Mouse (Mus musculus): Measurements from ENCODE around the gene Plcl2. TPM values are rescaled to one million over a fixed set of nuclear protein-coding genes. Genes with fewer than 3 reads are reported as not detected.
"Not testable (repeated sequence)": the region's sequence is repeated elsewhere in the genome, so short reads cannot be mapped to it uniquely, and the experiment has no call there.

Plcl2 gene
- polyA plus RNA-seq, 1 experiment from 2014 or later, result not detected

DNA sequence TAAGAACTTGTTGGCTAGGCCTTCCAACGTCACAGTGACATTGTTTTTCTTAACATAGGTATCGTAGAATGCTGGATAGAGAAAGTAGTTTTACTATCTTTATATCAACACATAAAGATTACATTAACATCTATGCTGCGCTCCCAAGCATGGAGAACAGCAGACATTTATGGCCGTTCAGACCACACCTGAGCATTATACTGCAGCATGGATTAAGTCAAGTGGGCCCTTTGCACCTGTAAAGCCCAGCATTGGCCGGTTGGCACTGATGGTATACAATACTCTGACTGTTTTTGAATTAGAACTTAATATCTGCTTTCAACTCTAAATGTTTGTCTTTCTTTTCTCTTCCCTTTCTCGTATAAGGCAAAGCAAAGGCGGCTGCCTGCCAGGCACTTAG is 4.8 kb downstream of the Plcl2 start:
- ATAC-seq (no peak), DNase-seq (ENCODE audit: low read depth, low spot score) (no peak)
- TF ChIP-seq CTCF (IDR thresholded peaks at IDR 0.05), result no peak
- CTCF ChIA-PET, result no interaction called here
- H3K27me3 ChIP-seq, result peaks cover 19% of the 10 kb centered on the region
- in situ Hi-C loops (cut with MboI; ENCODE audit: low pct_unique_long_range_greater_than_20kb), result no loop called here
- POLR2A ChIA-PET, result no interaction called here

DNA sequence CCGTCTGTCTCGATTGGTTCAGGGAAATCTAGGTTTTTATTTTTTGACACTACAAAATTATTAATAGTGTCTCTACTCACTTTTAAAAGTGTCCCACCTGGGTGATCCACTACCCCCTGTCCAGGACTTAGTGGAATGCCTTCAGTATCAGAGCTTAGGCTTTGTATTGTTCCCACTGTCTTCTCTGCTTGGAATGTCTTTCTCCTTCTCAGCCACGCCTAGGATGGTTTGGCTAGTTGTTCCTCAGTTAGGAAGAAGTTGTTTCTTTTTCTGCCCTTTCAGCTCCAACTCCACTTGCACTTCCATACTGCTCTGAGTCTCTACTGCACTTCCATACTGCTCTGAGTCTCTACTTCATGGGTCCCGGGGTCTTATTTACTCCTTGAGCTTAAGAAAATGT is 6.7 kb downstream of the Plcl2 start:
- H3K27me3 ChIP-seq, result peaks cover 17% of the 10 kb centered on the region
- CTCF ChIA-PET, result no interaction called here
- DNase-seq (ENCODE audit: low read depth, low spot score) (no peak), ATAC-seq (no peak)
- POLR2A ChIA-PET, result interaction anchor here (0.6 kb wide), 1 partner anchor 574 kb away, joined by 4 read pairs; no protein-coding TSS in a partner anchor
- in situ Hi-C loops (cut with MboI; ENCODE audit: low pct_unique_long_range_greater_than_20kb), result no loop called here
- TF ChIP-seq CTCF (IDR thresholded peaks at IDR 0.05), result no peak

DNA sequence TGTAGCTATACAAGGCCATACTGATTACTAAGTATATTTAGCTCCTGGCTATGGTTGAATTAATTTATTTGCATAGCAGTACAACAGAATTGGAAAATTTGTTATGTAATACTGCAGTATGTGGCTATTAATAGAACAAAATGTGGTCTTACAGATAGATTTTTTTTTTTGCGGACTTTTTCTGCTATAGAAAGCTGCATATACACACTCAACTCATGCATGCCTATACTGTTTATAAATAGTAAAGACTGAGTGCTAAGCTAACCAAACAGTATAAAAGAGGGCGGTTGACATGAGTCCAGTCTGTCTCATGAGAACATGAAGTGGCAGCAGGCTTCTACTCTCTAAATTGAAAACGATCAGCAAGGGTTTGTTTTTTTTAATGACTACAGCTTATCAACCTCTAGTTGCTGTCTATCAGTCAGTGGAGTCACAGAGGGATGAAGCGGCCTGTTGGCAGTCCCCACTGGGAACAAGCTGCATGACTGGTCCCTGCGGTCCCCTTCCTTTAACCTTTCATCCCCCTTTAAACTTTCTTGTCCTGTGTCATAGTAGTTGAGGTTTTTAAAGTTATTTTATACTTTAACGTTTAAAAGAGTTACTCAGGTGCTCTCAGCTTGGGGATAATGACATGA is 8.7 kb downstream of the Plcl2 start:
- no peak for TF ChIP-seq CTCF (IDR thresholded peaks at IDR 0.05)
- CTCF ChIA-PET, result no interaction called here
- DNase-seq (ENCODE audit: low read depth, low spot score), result no peak
- in situ Hi-C loops (cut with MboI; ENCODE audit: low pct_unique_long_range_greater_than_20kb), result no loop called here
- no peak for ATAC-seq
- POLR2A ChIA-PET, result no interaction called here
- H3K27me3 ChIP-seq, result peaks cover 17% of the 10 kb centered on the region

DNA sequence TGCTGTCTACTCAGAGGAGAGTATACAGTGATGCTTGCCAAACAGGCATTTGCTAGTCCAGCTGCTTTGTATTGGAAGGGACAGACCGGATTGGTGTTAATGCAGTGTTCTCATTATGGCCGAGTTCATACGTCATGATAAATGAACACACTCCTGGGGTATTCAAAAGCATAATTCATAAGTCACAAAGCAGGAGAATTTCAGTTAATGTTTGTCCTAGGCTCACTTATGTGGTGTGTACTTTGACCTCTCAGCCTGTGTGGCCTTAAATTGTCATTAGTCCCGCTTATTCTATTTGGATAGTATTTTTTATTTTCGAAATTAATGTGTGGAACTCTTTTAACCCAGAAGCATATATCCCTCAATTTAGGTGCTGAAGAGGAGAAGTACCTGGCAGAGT is 10.4 kb downstream of the Plcl2 start:
- in situ Hi-C loops (cut with MboI; ENCODE audit: low pct_unique_long_range_greater_than_20kb), result no loop called here
- TF ChIP-seq CTCF (IDR thresholded peaks at IDR 0.05), result no peak
- no peak for DNase-seq (ENCODE audit: low read depth, low spot score)
- ATAC-seq, result no peak
- ChIA-PET POLR2A (no interaction called here), CTCF (no interaction called here)
- H3K27me3 ChIP-seq, result peaks cover 17% of the 10 kb centered on the region

DNA sequence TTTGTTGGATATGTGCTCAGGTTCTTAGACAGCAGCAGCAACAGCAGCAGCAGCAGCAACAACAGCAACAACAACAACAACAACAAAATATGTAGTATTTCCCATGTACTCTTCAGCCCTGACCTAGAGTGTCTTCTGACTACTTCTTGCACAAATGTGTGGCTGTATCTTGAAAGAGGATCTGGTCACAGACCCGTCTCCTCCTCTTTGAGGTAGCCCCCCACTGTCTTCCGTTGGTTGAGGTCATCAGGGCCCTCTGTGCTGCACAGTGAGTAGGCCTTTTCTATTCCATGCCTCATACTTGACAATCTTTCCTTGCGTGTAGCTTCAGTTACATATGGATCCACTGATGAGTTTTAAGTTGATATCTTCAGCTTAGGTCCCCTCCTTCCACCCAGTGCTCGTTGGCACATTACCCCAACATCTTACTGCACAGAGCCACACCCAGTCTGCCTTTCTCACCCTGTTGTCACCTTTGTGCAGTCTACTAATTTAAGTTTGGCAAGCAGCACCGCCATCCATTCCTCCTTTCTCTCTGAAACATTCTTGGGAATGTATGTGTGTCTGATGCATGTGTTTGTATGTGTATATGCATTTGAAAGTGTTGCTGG is 13.4 kb downstream of the Plcl2 start:
- no peak for DNase-seq (ENCODE audit: low read depth, low spot score)
- H3K27me3 ChIP-seq, result peaks cover 10% of the 10 kb centered on the region
- POLR2A ChIA-PET, result no interaction called here
- no peak for TF ChIP-seq CTCF (IDR thresholded peaks at IDR 0.05)
- in situ Hi-C loops (cut with MboI; ENCODE audit: low pct_unique_long_range_greater_than_20kb), result no loop called here
- CTCF ChIA-PET, result no interaction called here
- no peak for ATAC-seq

DNA sequence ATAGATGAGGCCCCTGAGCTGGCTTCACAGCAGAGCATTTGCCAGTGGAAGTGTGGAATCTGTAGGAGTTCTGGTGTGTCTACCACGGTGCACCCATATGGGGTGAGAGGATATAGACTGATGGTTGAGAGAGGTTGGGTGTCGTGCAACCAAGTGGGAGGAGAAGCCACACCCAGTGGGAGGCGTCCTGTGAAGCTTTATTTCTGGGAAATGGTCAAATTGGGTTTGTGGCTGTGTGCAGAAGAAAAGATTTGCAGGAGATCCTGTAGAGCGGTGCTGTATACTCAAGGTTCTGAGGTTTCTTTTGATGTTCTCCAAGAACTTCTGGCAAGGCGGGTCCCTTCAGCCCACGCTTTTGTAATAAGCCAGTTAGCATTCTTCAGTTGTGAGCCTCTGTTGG is 15.8 kb downstream of the Plcl2 start:
- ChIA-PET POLR2A (no interaction called here), CTCF (no interaction called here)
- TF ChIP-seq CTCF (IDR thresholded peaks at IDR 0.05), result no peak
- DNase-seq (ENCODE audit: low read depth, low spot score) (no peak), ATAC-seq (no peak)
- no peaks in the 10 kb centered on the region for H3K27me3 ChIP-seq
- in situ Hi-C loops (cut with MboI; ENCODE audit: low pct_unique_long_range_greater_than_20kb), result no loop called here

DNA sequence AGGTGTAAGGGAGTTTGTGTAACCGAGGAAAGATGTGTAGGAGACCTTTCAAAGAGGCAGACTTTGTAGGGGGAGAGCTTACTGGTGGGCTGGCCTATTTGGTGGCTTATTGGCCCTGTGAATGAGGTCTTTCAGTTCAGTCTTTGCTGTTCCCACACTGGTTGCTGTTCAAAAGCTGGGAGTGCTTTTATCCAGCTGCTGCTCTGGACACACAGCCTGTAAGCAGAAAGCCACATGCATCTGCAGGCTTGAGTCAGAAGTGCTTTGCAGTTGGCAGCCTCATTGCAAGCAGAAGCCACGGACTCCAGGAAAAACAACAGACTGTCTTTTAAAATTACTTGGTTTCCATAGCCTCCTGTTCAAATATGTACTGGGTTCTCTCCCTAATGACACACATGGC is 16.6 kb downstream of the Plcl2 start:
- in situ Hi-C loops (cut with MboI; ENCODE audit: low pct_unique_long_range_greater_than_20kb), result no loop called here
- no peaks in the 10 kb centered on the region for H3K27me3 ChIP-seq
- no peak for ATAC-seq
- ChIA-PET CTCF (no interaction called here), POLR2A (no interaction called here)
- TF ChIP-seq CTCF (IDR thresholded peaks at IDR 0.05), result no peak
- no peak for DNase-seq (ENCODE audit: low read depth, low spot score)

DNA sequence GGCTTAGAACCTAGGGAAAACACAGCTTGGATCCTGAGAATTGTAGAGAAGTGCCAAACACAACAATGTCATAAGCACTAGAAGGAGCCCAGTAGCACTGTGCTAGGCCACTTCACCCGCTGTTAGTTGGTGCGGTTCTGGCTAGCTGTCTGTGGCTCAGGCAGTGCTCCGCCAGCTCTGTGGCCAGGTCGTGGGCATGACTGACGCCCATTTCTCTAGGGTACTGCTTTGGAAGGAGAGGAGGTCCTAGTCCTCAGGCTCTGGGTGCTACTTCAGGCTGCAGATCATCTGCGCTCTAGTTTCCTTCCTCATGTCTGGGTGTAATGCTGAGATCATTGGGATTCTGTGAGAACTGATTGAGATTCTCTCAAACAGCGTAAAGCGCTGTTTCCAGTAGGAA is 20.9 kb downstream of the Plcl2 start:
- ATAC-seq, result no peak
- H3K27me3 ChIP-seq, result no peaks in the 10 kb centered on the region
- no peak for DNase-seq (ENCODE audit: low read depth, low spot score)
- in situ Hi-C loops (cut with MboI; ENCODE audit: low pct_unique_long_range_greater_than_20kb), result no loop called here
- POLR2A ChIA-PET, result no interaction called here
- CTCF ChIA-PET, result no interaction called here
- no peak for TF ChIP-seq CTCF (IDR thresholded peaks at IDR 0.05)

DNA sequence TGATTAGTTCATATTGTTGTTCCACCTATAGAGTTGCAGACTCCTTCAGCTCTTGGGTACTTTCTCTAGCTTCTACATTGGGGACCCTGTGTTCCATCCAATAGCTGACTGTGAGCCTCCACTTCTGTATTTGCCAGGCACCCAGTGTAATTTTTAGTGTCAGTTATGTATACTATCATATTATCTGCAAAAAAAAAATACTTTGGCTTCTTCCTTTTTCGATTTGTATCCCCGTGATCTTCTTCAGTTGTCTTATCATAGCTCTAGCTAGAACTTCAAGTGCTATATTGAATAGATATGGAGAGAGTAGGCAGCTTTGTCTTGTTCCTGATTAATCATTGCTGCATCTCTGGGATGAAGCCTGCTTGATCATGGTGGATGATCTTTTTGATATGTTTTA is 25.7 kb downstream of the Plcl2 start:
- CTCF ChIA-PET; H3K27me3 ChIP-seq; ATAC-seq; in situ Hi-C loops (cut with MboI; ENCODE audit: low pct_unique_long_range_greater_than_20kb); POLR2A ChIA-PET; DNase-seq (ENCODE audit: low read depth, low spot score): not testable (repeated sequence)

DNA sequence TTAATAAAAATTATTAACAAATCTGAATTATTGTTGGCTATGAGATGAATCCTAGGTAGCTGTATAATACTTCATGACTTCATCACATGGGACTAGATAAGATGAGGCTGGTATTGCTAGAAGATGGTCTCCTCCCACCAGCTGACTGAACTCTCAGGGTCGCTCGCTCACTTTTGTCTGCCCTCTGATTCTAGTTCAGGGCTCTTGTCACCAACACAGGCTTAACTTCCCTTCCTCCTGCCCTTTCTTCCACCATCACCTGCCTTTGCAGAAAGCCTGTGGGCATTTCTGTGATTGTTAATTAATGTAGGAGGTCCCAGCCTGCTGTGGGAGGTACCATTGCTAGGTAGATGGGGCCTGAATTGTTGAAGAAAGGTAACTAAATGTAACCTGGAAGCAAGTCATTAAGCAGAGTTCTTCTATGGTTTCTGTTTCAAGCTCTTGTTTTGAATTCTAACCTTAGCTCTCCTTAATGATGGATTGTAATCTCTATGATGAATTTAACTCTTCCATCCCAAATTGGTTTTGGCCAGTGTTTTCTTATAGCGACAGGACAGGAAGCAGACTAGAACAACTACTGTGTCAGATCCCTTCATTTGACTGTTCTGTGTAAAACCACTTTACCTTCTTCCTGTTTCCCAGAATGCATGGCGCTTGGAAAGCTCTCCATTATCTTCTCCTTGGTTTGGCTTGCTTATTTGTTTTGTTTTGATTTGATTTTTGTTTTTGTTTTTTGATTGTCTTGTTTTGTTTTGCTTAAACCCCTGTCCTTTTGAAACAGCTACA is 27.4 kb downstream of the Plcl2 start:
- ATAC-seq (no peak), DNase-seq (ENCODE audit: low read depth, low spot score) (no peak)
- POLR2A ChIA-PET, result no interaction called here
- peaks cover 5% of the 10 kb centered on the region for H3K27me3 ChIP-seq
- no peak for TF ChIP-seq CTCF (IDR thresholded peaks at IDR 0.05)
- in situ Hi-C loops (cut with MboI; ENCODE audit: low pct_unique_long_range_greater_than_20kb), result no loop called here
- CTCF ChIA-PET, result no interaction called here

DNA sequence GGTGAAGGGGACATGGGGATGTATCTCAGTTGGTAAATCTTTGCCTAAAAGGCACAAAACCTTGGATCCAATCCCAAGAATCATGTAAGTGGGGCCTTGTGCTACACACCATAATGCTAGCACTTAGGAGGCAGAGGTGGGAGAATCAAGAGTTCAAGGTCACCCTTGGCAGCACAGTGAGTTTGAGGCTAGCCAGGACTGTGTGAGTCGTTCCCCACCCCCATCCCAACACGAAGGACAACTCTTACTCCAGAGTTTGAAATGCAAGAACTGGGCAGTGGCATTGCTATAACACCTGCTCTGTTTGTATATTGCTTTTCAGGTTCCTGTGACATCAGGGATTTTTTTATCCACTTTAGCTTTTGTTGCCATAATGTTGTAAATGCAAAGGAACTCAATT is 28.6 kb downstream of the Plcl2 start:
- no peak for ATAC-seq
- ChIA-PET POLR2A (no interaction called here), CTCF (no interaction called here)
- TF ChIP-seq CTCF (IDR thresholded peaks at IDR 0.05), result no peak
- in situ Hi-C loops (cut with MboI; ENCODE audit: low pct_unique_long_range_greater_than_20kb), result no loop called here
- DNase-seq (ENCODE audit: low read depth, low spot score), result no peak
- peaks cover 10% of the 10 kb centered on the region for H3K27me3 ChIP-seq

All from Patski (cell line).